ENCODE assay signal across 8 mouse cellular contexts in genomic region chr12:98900881-98901801, GRCm38 (mm10). TPM values are rescaled to one million over a fixed set of nuclear protein-coding genes. Genes with fewer than 3 reads are reported as not detected.
DNase-seq lines count a peak whose midpoint lies in the region; ATAC-seq and TF ChIP-seq lines count a peak whose summit lies in the region.

Gene Eml5 (minus strand): TSS chr12:98901484.

- no peak within 1 kb of the TSS for H3K27ac ChIP-seq in ES-Bruce4 (ENCODE audit: insufficient read depth, low read length)
- H3K27ac ChIP-seq in forebrain, embryonic 12.5 days, result peak within 1 kb of the TSS; percentile 93
- peak within 1 kb of the TSS; percentile 80 for H3K27ac ChIP-seq in heart, postnatal 0 days (ENCODE audit: low read depth)
- no peak within 1 kb of the TSS for H3K27ac ChIP-seq in liver, postnatal 0 days (ENCODE audit: low read depth)
- peak within 1 kb of the TSS; percentile 77 for H3K27ac ChIP-seq in neural tube, embryonic 14.5 days (ENCODE audit: low read depth, low read length)

- H3K4me1 ChIP-seq in ES-Bruce4 (ENCODE audit: control insufficient read depth, insufficient read depth, low read length), result no peaks in the 10 kb centered on the region
- H3K4me1 ChIP-seq in forebrain, embryonic 12.5 days, result peaks cover 15% of the 10 kb centered on the region
- H3K4me1 ChIP-seq in heart, postnatal 0 days (ENCODE audit: control insufficient read depth, insufficient read depth), result no peaks in the 10 kb centered on the region
- H3K4me1 ChIP-seq in liver, postnatal 0 days (ENCODE audit: insufficient read depth), result peaks cover 4% of the 10 kb centered on the region; the same call in 1 of the 2 replicates
- peaks cover 9% of the 10 kb centered on the region; the same call in 1 of the 2 replicates for H3K4me1 ChIP-seq in neural tube, embryonic 14.5 days (ENCODE audit: control insufficient read depth, insufficient read depth, low read length)

- no peaks in the 10 kb centered on the region for H3K27me3 ChIP-seq in ES-Bruce4 (ENCODE audit: control insufficient read depth, insufficient read depth, low read length, poor library complexity, severe bottlenecking)
- H3K27me3 ChIP-seq in forebrain, embryonic 12.5 days, result no peaks in the 10 kb centered on the region
- H3K27me3 ChIP-seq in heart, postnatal 0 days (ENCODE audit: control insufficient read depth, insufficient read depth, low read length), result no peaks in the 10 kb centered on the region
- peaks cover 14% of the 10 kb centered on the region for H3K27me3 ChIP-seq in liver, postnatal 0 days (ENCODE audit: insufficient read depth, low read length)
- no peaks in the 10 kb centered on the region for H3K27me3 ChIP-seq in neural tube, embryonic 14.5 days (ENCODE audit: control insufficient read depth, insufficient read depth, low read length)

- DNase-seq in c-Kit-positive CD71-positive TER-119-negative erythroid progenitor cells, embryonic 14.5 days (ENCODE audit: low read depth), result peak; percentile 63
- DNase-seq in heart, postnatal 0 days (ENCODE audit: low spot score), result peak; percentile 75
- DNase-seq in kidney, postnatal 4 days, result peak; percentile 85 to 92
- DNase-seq in liver, postnatal 0 days, result peak; percentile 90
- DNase-seq in testis, postnatal 10 days (ENCODE audit: low spot score), result peak; percentile 90

- TF ChIP-seq CTCF in ES-Bruce4 (IDR thresholded peaks at IDR 0.05; ENCODE audit: low read depth, low read length), result no peak
- TF ChIP-seq CTCF in heart, postnatal 0 days (IDR thresholded peaks at IDR 0.05; ENCODE audit: low read depth), result no peak
- peak; percentile 17; the same call in 1 of the 2 replicates for TF ChIP-seq CTCF in liver, postnatal 0 days (IDR thresholded peaks at IDR 0.05; ENCODE audit: low read depth)

- peak; percentile 92 for ATAC-seq in forebrain, embryonic 12.5 days (ENCODE audit: low FRiP score)
- peak; percentile 93 for ATAC-seq in heart, postnatal 0 days (ENCODE audit: insufficient read depth, low read depth)
- peak; percentile 98 for ATAC-seq in liver, postnatal 0 days
- ATAC-seq in neural tube, embryonic 14.5 days (ENCODE audit: low read depth), result peak; percentile 93

- H3K4me2 ChIP-seq in forebrain, embryonic 12.5 days, result peak within 1 kb of the TSS; percentile 67
- H3K4me2 ChIP-seq in heart, postnatal 0 days (ENCODE audit: low read depth, low read length), result peak within 1 kb of the TSS; percentile 88
- H3K4me2 ChIP-seq in liver, postnatal 0 days (ENCODE audit: low read depth, low read length), result peak within 1 kb of the TSS; percentile 99
- peak within 1 kb of the TSS; percentile 45 for H3K4me2 ChIP-seq in neural tube, embryonic 14.5 days (ENCODE audit: low read depth, low read length)

- no peak for TF ChIP-seq EP300 in ES-Bruce4 (IDR thresholded peaks at IDR 0.05; ENCODE audit: insufficient read depth, low read depth, low read length)
- TF ChIP-seq EP300 in heart, postnatal 0 days (IDR thresholded peaks at IDR 0.05; ENCODE audit: low read depth), result no peak
- no peak for TF ChIP-seq EP300 in liver, postnatal 0 days (IDR thresholded peaks at IDR 0.05; ENCODE audit: low read depth)

- no peaks in the 10 kb centered on the region for H3K36me3 ChIP-seq in ES-Bruce4 (ENCODE audit: control insufficient read depth, insufficient read depth, low read length, poor library complexity, severe bottlenecking)
- no peaks in the 10 kb centered on the region for H3K36me3 ChIP-seq in forebrain, embryonic 12.5 days (replicated peaks)
- no peaks in the 10 kb centered on the region for H3K36me3 ChIP-seq in heart, postnatal 0 days (replicated peaks; ENCODE audit: control insufficient read depth, insufficient read depth, low read length)
- H3K36me3 ChIP-seq in liver, postnatal 0 days (replicated peaks; ENCODE audit: insufficient read depth, low read length), result no peaks in the 10 kb centered on the region
- no peaks in the 10 kb centered on the region for H3K36me3 ChIP-seq in neural tube, embryonic 14.5 days (ENCODE audit: control insufficient read depth, insufficient read depth, low read length)

- no peaks in the 10 kb centered on the region for H3K9me3 ChIP-seq in ES-Bruce4 (replicated peaks; ENCODE audit: control insufficient read depth, insufficient read depth, low read length, poor library complexity, severe bottlenecking)
- no peaks in the 10 kb centered on the region for H3K9me3 ChIP-seq in forebrain, embryonic 12.5 days
- H3K9me3 ChIP-seq in heart, postnatal 0 days (replicated peaks; ENCODE audit: control insufficient read depth, low read length), result no peaks in the 10 kb centered on the region
- H3K9me3 ChIP-seq in liver, postnatal 0 days (ENCODE audit: low read length), result no peaks in the 10 kb centered on the region
- no peaks in the 10 kb centered on the region for H3K9me3 ChIP-seq in neural tube, embryonic 14.5 days (ENCODE audit: control insufficient read depth, low read length)

- peak within 1 kb of the TSS; percentile 89 for H3K4me3 ChIP-seq in ES-Bruce4 (ENCODE audit: low read depth, low read length)
- H3K4me3 ChIP-seq in forebrain, embryonic 12.5 days (replicated peaks), result peak within 1 kb of the TSS; percentile 93
- peak within 1 kb of the TSS; percentile 95 for H3K4me3 ChIP-seq in heart, postnatal 0 days (ENCODE audit: low read depth, low read length)
- peak within 1 kb of the TSS; percentile 83 for H3K4me3 ChIP-seq in liver, postnatal 0 days (ENCODE audit: low read depth, low read length)
- H3K4me3 ChIP-seq in neural tube, embryonic 14.5 days (ENCODE audit: low read depth, low read length), result peak within 1 kb of the TSS; percentile 74

- H3K9ac ChIP-seq in ES-Bruce4 (ENCODE audit: low read depth, poor library complexity, severe bottlenecking), result peak within 1 kb of the TSS; percentile 94
- peak within 1 kb of the TSS; percentile 86 for H3K9ac ChIP-seq in forebrain, embryonic 12.5 days
- peak within 1 kb of the TSS; percentile 81 for H3K9ac ChIP-seq in heart, postnatal 0 days (replicated peaks; ENCODE audit: low read depth, low read length)
- H3K9ac ChIP-seq in liver, postnatal 0 days (replicated peaks), result peak within 1 kb of the TSS; percentile 73
- H3K9ac ChIP-seq in neural tube, embryonic 14.5 days (replicated peaks; ENCODE audit: low read depth, low read length), result peak within 1 kb of the TSS; percentile 66

- TF ChIP-seq POLR2A in ES-Bruce4 (IDR thresholded peaks at IDR 0.05; ENCODE audit: insufficient read depth, low read length), result no peak

- WGBS in forebrain, embryonic 12.5 days, result under 1% methylated on average over 89 of the region's 101 CpGs
- WGBS in heart, postnatal 0 days, result 1% methylated on average over 85 of the region's 101 CpGs
- under 1% methylated on average over 61 of the region's 101 CpGs for WGBS in liver, postnatal 0 days (ENCODE audit: insufficient replicate concordance)
- 2% methylated on average over 55 of the region's 101 CpGs for WGBS in neural tube, embryonic 14.5 days

RNA-seq across cellular contexts. Expression of gene Eml5, which starts in this region (rescaled TPM):
- 41.4 and 46.6 TPM in 2 replicates for polyA plus RNA-seq in ES-Bruce4 (2011; ENCODE audit: insufficient read depth, insufficient read length, low read depth, missing spikeins)
- 30.4 and 42.0 TPM in 2 replicates for polyA plus RNA-seq in forebrain, embryonic 12.5 days (2016; fragmentation: Nextera tagmentation; extraction: Ambion mirVana)
- 4.3 and 9.6 TPM in 2 replicates for total RNA-seq in heart, postnatal 0 days (2014; rRNA removed; ENCODE audit: low replicate concordance)
- polyA plus RNA-seq in heart, postnatal 0 days (2015; fragmentation: Nextera tagmentation; extraction: Ambion mirVana), result 1.5 TPM in 2 replicates
- polyA plus RNA-seq in liver, postnatal 0 days (2015; fragmentation: Nextera tagmentation; extraction: Ambion mirVana), result 0.52 and 0.65 TPM in 2 replicates
- polyA plus RNA-seq in neural tube, embryonic 14.5 days (2014; fragmentation: Nextera tagmentation; extraction: Ambion mirVana), result 19.0 and 25.0 TPM in 2 replicates

Comparison
In these comparisons a context has a peak if more than half of its experiments do, and no peak if none do; other contexts are left out.
1. Peak in DNase-seq, ATAC-seq, H3K4me3 ChIP-seq, H3K9ac ChIP-seq and H3K4me2 ChIP-seq in liver, postnatal 0 days; RNA of the gene not detected or under 1 TPM.
2. H3K27ac ChIP-seq: peak in forebrain, embryonic 12.5 days (single experiment), heart, postnatal 0 days (single experiment) and neural tube, embryonic 14.5 days (single experiment); none in ES-Bruce4 (single experiment) and liver, postnatal 0 days (single experiment).
3. H3K4me2 ChIP-seq: peak in every context shown above with its lines; median percentile 99 in liver, postnatal 0 days; 88 in heart, postnatal 0 days; 67 in forebrain, embryonic 12.5 days; 45 in neural tube, embryonic 14.5 days.
4. Peak in every context shown above with its lines, with median percentiles within 50 percentile points of each other: H3K4me3 ChIP-seq, H3K9ac ChIP-seq, DNase-seq and ATAC-seq.